Mouse (Mus musculus): ENCODE data around the gene Yipf4. TPM values are rescaled to one million over a fixed set of nuclear protein-coding genes. Genes with fewer than 3 reads are reported as not detected.

The Yipf4 gene
- total and polyA plus RNA-seq, 2 experiments from 2014 or later: 60.0 to 69.1 TPM

DNA sequence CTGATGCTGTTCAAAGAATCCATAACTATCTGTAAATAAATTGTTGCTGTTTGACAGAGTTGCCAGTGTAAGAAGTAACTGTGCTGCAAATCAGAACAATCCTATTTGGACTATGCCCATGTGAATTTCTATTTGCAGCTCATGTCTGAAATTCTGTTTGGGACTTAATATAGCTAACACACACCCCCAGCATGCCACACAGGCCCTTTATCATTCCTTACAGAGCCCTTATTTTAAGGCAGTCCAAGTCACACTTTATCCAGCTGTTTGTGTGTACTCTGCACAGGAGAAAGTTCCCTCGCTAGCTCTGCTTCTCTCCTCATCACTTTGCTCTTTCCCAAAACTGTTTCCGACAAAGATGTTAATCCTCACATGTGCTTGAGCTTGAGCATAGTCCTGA, 54.3 kb downstream of the Yipf4 start:
- H3K27ac ChIP-seq (ENCODE audit: low read depth): peak overlapping the region; percentile 82
- H3K9me3 ChIP-seq (replicated peaks; ENCODE audit: control insufficient read depth, low read length): no peaks in the 10 kb centered on the region
- ATAC-seq (ENCODE audit: insufficient read depth, low read depth): peak; percentile 66; the same call in 1 of the 2 replicates
- peak overlapping the region; percentile 48 for H3K4me2 ChIP-seq (ENCODE audit: low read depth, low read length)
- H3K36me3 ChIP-seq (replicated peaks; ENCODE audit: control insufficient read depth, insufficient read depth, low read length): peaks cover 25% of the 10 kb centered on the region
- peaks cover 11% of the 10 kb centered on the region for H3K4me1 ChIP-seq (ENCODE audit: control insufficient read depth, insufficient read depth)
- H3K27me3 ChIP-seq (ENCODE audit: control insufficient read depth, insufficient read depth, low read length): no peaks in the 10 kb centered on the region
- DNase-seq (ENCODE audit: low spot score): peak; percentile 41
- no peak overlapping the region for H3K9ac ChIP-seq (replicated peaks; ENCODE audit: low read depth, low read length)
- H3K4me3 ChIP-seq (ENCODE audit: low read depth, low read length): no peak overlapping the region
- TF ChIP-seq CTCF (IDR thresholded peaks at IDR 0.05; ENCODE audit: low read depth) (no peak), EP300 (IDR thresholded peaks at IDR 0.05; ENCODE audit: low read depth) (no peak)
- 53% methylated on average over 2 of the region's 2 CpGs for WGBS

Other genes with a start within 250 kb of the Yipf4 start
- gene Memo1, start 194.0 kb upstream of the Yipf4 start, total RNA-seq (2014; rRNA removed; ENCODE audit: low replicate concordance): 30.2 and 128 TPM in 2 replicates
- 67.5 and 68.8 TPM in 2 replicates for gene Memo1, start 194.0 kb upstream of the Yipf4 start, polyA plus RNA-seq (2015; fragmentation: Nextera tagmentation; extraction: Ambion mirVana)
- 65.6 and 96.7 TPM in 2 replicates for gene Dpy30, start 165.5 kb upstream of the Yipf4 start, total RNA-seq (2014; rRNA removed; ENCODE audit: low replicate concordance)
- gene Dpy30, start 165.5 kb upstream of the Yipf4 start, polyA plus RNA-seq (2015; fragmentation: Nextera tagmentation; extraction: Ambion mirVana): 209 and 213 TPM in 2 replicates
- 27.0 and 29.9 TPM in 2 replicates for gene Spast, start 150.5 kb upstream of the Yipf4 start, total RNA-seq (2014; rRNA removed; ENCODE audit: low replicate concordance)
- 10.3 and 10.5 TPM in 2 replicates for gene Spast, start 150.5 kb upstream of the Yipf4 start, polyA plus RNA-seq (2015; fragmentation: Nextera tagmentation; extraction: Ambion mirVana)
- 18.4 and 27.7 TPM in 2 replicates for gene Slc30a6, start 93.9 kb upstream of the Yipf4 start, total RNA-seq (2014; rRNA removed; ENCODE audit: low replicate concordance)
- gene Slc30a6, start 93.9 kb upstream of the Yipf4 start, polyA plus RNA-seq (2015; fragmentation: Nextera tagmentation; extraction: Ambion mirVana): 19.9 and 20.4 TPM in 2 replicates
- gene Nlrc4, start 30.4 kb upstream of the Yipf4 start, total RNA-seq (2014; rRNA removed; ENCODE audit: low replicate concordance): not detected in 2 replicates
- gene Nlrc4, start 30.4 kb upstream of the Yipf4 start, polyA plus RNA-seq (2015; fragmentation: Nextera tagmentation; extraction: Ambion mirVana): 0.21 and 0.22 TPM in 2 replicates
- 101 and 147 TPM in 2 replicates for gene Birc6, start 38.8 kb downstream of the Yipf4 start, total RNA-seq (2014; rRNA removed; ENCODE audit: low replicate concordance)
- 63.5 and 67.7 TPM in 2 replicates for gene Birc6, start 38.8 kb downstream of the Yipf4 start, polyA plus RNA-seq (2015; fragmentation: Nextera tagmentation; extraction: Ambion mirVana)
- 8.5 and 11.7 TPM in 2 replicates for gene Ttc27, start 228.2 kb downstream of the Yipf4 start, total RNA-seq (2014; rRNA removed; ENCODE audit: low replicate concordance)
- gene Ttc27, start 228.2 kb downstream of the Yipf4 start, polyA plus RNA-seq (2015; fragmentation: Nextera tagmentation; extraction: Ambion mirVana): 16.2 and 17.0 TPM in 2 replicates